Mouse (Mus musculus) embryo, embryonic 9.5 days (tissue): ENCODE measurements at regions not wholly inside any gene's neighbourhood (a gene's known extent, or its start where the extent isn't known, plus 50 kb on each side); places are given as distances from the start of the nearest gene placed in this dataset.

ENCODE experiments used
- DNase-seq: peaks from one replicate; pipeline ENCODE4 v3.0.0-alpha.2; 2017; ENCODE audit errors: extremely low spot score

DNA sequence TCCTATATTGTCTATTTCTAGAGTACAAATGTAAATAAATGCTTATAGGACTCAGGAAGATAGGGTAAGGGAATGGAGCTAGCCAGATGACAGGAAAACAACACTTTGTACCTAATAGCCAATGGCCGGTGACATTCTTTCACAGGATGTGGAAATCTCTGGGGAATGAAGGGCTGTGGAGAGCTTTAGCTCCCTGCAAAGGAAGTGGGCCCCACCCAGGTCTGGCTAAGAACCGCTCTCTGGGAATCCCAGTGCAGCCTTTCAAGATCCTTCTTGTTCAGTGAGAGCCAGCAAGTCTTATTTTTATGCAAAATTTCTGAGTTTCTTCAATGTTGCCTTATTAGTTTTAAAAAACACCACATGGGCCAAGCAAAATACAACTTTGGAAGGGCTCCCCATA, 54.7 kb upstream of the Pappa2 start:
- DNase-seq: no peak

DNA sequence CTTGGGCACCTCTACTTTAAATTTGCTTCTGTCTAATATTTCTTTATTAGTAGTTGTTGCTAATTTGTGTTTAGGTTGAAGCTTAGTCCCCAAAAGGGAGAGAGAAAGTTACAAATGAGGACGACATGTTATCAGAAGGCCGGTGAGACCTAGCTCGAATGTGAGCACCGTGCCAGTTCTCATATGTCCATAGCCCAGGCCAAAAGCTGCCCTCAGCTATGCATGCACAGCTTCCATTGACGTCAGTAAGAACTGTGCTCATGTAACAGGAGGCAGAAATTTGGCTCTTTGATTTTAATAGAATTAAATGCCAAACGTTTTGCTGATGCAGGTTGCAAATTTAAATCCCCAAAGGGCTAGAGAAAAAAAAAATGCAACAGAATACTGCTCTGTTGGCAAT, 56.1 kb upstream of the Pappa2 start:
- DNase-seq: no peak

DNA sequence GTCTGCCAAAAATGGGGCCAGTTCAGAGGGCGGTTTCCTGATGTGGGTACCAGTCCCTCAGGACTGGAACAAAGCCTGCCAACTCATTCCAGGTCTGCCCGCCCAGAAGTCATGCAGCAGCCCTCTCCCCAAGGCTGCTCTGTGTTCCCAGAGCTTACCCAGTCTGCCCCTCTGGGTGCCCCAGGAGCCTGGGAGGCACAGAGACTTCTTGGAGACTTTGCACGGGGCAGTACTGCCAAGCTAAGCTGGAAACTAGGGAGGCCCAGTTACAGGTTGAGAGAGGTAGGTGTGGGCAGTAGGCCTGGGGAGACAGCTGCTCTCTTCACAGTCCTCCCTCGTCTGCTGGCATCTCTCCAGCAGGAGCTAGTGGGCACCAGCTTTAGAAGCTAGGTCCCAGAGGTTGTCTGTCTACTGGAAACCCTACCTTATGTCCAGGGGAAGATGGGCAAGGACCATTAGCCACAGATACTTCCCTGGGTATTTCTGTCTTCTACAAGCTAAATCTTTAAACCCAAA, 65.6 kb upstream of the Pappa2 start:
- no peak for DNase-seq

DNA sequence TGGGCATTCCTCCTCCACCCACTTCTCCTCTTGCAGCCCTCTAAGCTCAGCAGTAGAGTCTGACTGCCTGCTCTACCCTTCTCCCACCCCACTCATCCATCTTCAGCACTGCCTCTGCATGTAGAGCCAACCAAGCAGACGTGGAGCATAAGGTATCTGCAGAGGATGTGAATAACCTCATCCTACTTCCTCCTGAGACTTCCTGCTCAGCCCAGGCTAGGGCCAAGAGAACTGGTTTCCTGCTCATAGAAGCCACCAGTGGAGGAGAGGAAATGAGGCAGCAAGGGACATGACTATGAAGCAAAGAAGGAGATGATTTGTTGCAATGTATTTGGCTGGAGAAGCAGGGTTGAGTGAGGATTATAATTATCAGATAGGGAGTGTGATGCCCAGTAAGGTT, 84.7 kb upstream of the Pappa2 start:
- no peak for DNase-seq

DNA sequence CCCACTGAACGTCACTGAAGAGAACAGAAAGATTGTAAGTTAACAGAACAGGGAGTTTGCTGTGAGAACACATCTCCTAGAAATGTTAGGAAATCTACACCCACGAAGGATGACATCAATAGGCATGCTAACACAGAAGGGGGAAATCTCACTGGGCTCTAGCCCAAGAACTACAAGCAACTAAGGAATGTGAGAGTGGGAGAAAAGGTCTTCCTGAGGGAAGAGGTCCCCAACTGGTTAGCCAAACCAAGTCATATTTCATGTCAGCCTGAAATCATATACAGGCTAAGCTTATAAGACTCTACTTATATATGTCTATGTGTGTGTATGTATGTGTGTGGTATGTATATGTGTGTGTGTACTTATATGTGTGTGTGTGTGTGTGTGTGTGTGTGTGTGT, 118.9 kb upstream of the Pappa2 start:
- no peak for DNase-seq

DNA sequence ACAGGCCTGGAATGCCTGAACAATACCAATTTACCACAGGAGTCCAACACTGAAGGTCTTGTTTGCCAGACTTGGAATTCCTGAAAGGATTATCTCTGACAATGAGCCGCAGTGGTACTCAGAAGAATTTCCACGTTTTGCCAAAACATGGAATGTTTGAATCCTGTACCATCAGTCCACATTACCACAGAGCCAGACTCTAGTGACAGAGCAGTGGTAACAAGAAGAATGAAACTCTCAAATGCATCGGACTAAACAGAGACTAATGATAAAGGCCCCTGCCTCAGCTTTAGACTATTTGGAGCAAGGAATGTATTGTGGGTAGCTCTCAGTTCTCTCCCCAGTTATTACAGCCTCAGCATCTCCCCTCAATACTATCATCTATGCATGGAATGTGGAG, 109.9 kb upstream of the Cop1 start:
- no peak for DNase-seq

DNA sequence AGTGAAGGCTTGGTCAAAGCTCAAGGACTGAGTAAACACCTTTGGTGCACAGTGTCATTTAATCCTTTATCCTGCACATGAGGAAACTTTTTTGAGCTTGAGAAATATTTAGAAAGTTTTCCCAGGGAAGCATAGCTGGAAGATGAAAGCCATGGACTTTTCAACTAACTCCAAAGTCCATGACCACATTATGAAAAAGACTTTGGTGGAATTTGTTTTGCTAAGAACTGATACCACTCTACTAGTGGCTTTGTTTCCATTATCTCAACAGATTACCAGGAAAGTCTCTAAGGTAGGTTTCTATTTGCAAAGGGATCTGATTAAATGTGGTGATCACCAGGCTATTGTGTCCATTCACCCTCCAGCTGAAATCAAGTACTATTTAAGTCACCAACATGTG, 107.2 kb upstream of the Cop1 start:
- no peak for DNase-seq

DNA sequence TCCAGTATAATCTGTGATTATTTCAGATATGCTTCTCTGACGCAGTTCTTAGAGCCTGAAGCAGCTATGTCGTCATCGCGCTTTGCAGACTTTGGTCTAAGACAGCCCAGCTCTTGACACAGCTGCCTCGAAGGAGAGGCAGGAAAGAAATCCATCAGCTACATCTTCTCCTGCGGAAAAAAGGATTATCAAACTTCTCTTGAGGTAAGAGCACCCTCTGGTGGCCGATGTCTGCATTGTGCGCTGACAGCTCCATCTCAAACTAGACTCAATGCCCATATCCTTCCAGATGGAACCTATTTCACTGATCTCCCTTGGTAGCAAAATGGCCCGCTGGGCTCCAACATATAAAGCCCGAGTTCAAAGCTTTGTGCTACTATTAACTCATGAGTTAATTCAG, 96.8 kb upstream of the Cop1 start:
- peak; percentile 74 for DNase-seq

DNA sequence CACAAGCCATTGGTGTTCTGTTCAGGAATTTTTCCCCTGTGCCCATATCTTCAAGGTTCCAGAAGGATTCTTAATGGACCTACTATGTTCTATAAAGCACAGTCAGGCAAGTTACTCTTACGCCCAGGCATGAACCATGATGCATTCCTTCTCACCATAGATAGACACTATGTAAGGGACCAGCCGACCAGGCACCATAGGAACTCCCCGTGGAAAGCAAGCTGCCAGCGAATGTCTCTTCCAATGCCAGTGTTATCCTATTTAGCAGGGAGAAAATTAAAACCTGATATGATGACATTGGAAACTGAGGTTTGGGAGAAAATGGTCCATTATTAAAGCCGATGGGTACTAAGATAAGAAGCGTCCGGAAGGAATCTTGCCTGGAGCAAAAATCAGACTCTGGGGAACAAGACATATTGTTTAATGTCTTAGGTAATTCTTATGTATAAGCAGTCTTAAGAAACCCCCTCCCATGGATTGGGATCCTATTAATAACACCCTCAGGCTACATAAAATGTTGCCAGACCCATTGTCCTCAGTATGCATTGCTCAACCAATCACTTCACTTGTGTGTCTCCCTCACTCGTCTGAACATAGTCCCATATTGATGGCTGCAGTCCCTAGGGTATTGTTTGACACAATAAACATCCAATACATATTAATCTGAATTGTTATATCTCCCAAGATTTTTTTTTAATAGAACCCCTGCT, 84.2 kb upstream of the Cop1 start:
- DNase-seq: no peak

DNA sequence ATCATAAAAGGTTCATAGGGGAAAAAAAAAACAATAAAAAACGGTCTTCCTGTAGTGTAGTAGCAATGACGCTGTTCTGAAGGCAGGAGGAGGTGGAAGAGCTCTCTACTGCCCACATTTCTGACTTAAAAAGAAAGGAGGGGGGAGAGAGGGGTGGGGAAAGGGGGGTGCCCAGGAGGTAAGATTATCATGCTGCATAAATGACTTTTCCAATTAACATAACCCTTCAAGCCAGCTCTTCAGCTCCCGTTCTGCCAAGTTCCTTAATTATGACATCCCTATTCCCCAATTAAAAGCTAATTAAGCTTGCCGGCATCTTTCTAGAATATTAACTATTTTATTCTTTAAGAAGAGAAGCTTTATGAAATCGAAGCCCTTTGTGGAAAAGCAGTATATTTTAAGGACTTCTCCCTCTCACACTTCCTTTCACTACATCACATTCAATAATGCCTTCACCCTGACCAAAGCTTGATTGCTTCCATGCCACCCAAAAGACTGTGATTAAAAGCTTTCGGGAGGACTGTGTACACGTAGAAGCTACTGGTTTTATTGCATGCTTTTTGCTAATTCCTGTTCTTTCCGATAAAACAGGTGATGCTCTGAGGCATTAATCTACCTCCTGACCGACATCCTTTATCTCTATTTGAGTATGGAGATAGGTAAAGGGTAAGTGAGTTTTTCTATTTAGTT, 83.5 kb upstream of the Cop1 start:
- DNase-seq: no peak

DNA sequence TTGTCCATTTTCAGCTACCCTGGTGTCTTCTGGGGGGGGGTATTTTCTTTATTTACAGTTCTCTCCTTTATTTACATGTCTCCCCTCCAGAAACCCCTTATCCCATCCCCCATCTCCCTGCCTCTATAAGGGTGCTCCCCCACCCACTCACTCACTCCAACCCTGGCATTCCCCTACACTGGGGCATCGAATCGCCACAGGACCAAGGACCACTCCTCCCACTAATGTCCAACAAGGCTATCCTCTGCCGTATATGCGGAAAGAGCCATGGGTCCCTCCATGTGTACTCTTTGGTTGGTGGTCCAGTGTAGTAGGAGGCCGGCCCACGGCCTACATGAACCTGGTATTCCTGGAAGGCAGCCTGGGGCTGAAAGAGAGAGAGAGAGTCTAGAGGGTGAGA, 82.9 kb upstream of the Cop1 start:
- no peak for DNase-seq

DNA sequence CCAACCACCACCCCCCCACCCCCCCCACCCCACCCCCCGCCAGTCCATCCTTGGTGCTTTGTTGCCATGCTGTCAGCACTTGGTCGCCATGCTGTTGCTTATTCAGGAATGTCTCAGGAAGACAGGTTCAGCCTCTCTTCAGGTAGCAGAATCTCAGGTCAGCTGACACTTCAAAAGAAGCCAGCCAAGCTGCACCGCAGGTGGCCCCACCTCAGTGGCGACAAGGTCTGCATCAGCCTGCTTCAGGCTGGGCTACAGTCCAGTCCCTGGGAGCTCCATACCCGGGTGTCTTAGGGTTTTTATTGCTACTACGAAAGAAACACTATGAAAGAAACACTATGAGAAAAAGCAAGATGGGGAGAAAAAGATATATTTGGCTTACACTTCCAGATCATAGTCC, 82.4 kb upstream of the Cop1 start:
- DNase-seq: no peak

DNA sequence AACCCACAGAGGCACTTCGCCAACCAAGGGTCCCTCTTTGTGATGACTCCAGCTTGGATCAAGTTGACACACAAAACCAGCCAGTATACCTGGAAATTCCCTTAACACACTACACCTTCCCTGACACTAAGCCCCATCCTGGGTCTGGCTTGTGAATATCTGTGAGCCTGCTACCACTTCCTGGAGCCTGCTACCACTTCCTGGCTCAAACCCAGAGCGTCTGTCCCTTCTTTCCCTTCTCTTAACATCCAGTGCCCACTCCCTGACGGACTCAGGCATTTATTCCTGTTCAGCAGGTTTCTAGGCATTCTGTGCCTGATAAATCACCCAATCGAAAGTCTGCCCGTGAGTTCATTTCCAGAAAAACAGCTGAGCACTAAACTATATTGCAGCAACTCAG, 81.8 kb upstream of the Cop1 start:
- DNase-seq: no peak

DNA sequence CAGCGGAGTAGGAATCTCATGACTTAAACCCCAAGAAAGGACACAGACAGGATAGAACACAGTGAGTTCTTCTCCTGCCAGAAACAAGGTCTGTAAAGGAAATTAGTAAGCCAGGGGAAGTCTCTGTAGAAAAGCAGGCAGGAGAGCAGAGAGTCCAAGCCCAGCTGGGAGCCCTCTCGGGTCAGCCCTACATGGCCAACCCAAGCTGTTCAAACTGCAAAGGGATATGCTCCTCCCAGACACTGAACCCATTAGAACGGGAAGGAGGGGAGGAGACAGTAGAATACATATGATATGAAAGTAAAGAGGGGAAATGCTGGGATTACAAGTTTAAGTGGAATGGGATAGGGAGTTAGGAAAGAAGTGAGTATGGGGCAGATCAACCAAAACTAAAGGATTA, 75.7 kb upstream of the Cop1 start:
- DNase-seq: no peak

DNA sequence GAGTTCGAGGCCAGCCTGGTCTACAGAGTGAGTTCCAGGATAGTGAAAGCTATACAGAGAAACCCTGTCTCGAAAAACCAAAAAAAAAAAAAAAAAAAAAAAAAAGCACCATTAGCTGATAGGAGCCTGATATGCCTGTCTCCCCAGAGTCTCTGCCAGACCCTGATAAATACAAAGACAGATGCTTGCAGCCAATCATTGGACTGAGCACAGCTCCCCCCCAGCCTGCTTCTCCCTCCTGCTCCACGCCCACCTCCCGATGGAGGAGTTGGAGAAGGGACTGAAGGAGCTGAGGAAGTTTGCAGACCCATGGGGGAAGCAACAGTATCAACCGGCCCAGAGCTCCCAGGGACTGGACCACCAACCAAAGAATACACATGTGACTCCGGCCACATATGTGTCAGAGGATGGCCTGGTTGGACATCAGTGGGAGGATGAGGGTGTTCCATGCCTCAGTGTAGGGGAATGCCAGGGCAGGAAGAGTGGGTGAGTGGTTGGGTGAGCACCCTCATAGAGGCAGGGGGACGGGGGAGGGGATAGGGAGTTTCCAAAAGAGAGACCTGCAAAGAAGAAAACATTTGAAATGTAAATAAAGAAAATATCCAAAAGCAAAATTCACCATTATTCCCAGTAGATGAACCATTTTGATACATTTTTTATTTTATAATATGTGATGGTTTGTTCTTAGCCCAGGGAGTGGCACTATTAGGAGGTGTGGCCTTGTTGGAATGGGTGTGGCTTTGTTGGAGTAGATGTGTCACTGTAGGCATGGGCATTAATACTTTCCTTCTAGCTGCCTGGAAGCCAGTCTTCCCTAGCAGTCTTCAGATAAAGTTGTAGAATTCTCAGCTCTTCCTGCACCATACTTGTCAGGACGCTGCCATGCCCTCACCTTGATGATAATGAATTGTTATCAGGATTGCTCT, 71.8 kb upstream of the Cop1 start:
- DNase-seq: no peak

DNA sequence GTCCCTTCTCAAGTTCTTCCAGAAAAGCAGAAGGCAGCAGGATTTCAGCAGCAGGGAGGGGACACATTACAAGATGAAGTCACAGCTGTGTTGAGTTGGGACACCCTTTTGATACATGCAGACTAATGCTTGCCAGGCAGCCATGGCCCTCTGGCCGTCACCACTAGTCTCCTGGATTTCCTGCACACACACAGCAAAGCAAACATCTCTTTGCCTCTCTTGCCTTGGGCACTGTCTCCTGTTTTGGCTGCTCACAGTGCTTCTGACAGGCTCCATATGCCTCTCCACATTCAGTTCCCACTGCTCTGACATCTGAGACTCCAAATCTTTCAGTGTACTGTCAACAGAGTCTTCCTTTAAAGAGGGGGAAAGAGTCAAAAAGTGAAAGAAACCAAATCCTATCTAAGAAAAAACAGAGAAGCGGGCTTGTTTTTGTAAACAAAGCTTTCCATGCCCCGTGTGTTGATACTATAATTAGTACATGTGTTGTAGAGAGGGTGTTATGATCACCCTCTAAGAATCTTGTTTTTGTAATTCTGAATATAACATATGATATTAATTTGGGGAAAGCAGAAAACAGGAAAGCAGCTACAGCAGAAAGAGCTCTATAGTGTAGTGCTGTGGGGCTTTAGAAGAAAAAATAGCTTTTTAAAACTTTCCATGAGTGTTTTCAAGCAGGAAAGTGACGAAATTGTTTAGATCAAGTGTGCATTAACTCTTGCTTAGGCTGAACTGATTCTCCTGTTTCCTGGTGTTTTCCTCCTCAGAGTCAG, 68.8 kb upstream of the Cop1 start:
- DNase-seq: peak; percentile 26

DNA sequence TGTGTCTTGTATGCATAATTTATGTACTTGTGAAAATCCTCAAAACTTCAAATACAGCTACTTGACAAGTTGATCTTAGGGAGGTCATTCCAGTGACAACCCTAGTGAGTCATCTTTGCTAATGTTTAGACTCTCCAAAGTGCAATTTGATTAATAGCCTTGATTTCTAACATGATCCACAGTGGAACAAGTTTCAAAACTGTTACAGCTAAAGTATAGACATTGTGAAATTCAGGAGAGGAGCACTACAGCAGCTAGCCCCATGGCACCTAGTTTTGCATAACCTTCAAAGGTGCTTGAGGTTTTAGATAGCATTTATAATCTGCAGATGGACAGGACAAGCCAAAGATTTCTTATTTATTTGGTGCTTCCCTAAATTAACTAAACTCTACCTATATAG, 50.1 kb upstream of the Cop1 start:
- no peak for DNase-seq
